Mouse (Mus musculus) thymus, postnatal 10 days (tissue): ENCODE results near the gene Bhlhe41.

Source experiments
- DNase-seq, 2 experiments: peaks; one replicate each; pipeline ENCODE4 v3.0.0; 2021; ENCODE audit warnings: low spot score in 2 of 2

Gene Bhlhe41

GRCm38 (mm10) chr6:145872010-145872409, 6.7 kb upstream of the Bhlhe41 start:
- DNase-seq: no peak

- no peak for DNase-seq
These were observed 5.6 kb upstream of the Bhlhe41 start for GRCm38 (mm10) chr6:145870991-145871390.

GRCm38 (mm10) chr6:145867111-145867510, 1.8 kb upstream of the Bhlhe41 start:
- no peak for DNase-seq

GRCm38 (mm10) chr6:145865886-145866851, 811 bp upstream of the Bhlhe41 start:
- no peak for DNase-seq

DNA sequence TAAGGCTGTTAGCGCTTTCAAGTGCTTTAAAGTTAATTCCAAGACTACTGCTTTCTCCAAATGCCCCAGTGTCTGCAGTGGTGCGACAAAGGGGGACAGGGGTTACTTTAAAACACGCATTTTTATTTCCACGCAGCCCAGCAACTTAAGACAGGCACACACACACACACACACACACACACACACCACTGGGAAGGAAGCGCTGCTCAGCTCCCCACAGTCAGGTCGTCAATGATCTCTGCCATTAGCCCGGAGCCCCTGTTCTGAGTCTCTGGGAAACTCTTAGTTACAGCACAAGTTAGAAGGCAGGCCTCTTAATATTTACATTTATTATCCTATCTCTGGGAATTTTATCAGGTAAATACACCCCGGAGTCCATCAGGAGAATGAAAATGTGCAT, 1.2 kb downstream of the Bhlhe41 start:
- DNase-seq: no peak

DNA sequence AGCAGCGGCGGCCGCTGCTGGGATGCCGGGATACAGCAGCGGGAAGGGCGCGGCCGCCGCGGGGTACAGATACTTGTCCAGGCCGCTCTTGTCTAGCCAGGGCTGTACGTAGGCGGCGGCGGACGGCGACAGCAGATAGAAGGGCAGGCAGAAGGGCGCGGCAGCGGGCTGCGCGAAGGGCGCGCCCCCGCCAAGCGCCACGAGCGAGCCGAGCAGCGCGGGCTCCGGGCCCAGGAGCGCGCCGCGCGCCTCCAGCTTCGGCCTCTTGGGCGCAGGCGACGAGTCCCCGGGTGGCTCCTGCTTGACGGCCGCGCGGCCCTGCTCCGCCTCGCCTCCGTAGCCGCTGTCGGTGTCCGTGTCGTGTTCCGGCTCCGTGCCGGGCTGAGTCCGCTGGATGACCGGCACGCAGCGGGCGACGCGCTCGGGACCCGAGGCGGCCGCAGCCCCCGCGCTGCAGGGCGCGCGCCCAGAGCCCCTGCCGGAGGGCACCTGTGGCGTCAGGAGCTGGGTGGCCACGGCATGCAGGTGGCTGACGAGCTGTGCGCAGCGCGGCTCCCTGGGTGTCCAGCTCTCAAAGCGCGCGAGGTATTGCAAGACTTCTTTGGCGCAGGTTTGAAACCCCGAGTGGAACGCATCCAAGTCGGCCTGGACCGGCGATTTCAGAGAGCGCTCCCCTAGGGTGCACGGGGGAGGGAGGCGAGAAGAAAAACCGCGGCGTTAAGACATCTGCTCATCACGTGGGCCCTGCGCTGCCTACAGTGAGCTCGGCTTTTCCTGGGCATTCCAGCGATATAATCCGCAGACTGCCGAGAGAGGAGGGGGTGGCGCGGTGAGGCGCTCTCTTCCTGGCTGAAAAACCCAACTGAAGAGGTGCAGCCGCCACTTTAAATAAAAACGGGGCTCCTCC, 2.0 kb downstream of the Bhlhe41 start:
- no peak for DNase-seq

- DNase-seq: no peak
These were observed 2.7 kb downstream of the Bhlhe41 start for GRCm38 (mm10) chr6:145862739-145863064.

GRCm38 (mm10) chr6:145862321-145862720, 3.0 kb downstream of the Bhlhe41 start:
- no peak for DNase-seq

DNA sequence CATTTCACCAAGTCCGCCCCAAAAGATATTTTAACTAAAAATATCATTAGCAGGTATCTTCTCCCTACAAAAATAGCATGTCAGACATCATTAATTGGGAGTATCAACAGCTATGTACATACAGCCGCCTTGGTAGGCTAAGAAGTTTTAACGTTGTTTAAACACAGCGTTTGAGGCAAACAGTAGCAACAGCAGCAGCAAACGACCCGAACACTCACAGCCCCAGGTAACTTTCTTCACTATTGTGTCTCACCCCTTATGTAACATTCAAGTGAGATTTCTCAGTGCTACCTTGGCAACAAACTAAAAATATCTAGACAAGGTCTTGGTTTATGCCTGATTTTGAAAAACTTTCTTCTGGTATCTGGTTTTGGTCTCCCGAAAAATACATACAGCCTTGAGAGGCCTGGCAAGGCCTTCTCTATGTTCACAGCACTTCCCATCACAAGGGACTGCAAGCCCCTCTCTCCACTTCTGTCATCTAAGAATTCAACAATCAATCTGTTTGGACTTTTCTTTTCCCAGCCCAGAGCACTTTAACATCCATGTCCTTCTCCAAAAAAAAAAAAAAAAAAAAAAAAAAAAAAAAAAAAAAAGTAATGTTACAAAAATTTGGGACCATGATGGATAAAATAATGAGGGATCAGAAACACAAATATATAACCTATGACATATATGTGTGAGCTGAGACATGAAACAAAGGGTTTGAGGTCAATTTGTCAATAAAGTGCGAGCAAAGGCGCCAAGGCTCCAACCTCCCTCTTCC, 3.7 kb downstream of the Bhlhe41 start:
- no peak for DNase-seq

- DNase-seq: no peak
These were observed 5.0 kb downstream of the Bhlhe41 start for GRCm38 (mm10) chr6:145860350-145860749.

DNA sequence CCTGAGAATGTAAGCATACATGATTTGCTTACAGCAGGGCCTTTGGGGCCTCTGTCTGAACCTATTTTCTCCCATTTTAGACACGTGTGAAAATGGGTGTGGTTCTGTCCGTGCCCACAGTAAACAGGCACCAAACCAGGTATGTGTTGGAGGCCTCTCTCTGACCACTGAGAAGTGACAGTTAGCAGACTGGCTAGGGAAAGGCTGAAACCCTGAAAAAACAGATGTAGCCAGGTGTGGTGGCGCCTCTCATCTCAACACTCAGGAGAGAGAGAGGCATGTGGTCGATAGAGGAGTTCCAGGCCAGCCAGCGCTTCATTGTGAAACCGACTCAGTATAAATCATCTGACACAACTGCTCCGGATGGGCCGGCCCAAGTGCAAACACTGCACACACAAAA, 6.9 kb downstream of the Bhlhe41 start:
- DNase-seq: no peak

DNA sequence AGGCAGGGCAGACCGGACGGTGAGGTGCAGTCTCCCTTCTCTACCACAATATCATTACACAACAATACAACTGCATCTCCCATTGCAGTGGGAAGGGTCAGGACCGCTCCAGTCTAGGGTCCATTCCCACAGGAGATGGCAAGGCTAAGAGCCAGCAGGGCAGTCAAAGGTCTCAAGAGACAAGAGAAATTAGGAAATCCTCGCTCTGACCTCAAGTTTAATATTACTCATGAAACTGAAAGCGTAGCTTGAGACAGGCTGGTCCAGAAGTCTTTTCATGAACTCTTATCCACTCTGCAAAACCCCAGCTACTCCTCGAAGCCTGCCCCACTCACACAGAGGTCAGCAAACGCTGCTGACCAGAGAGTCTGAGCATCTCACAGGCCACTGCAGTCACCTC, 7.9 kb downstream of the Bhlhe41 start:
- DNase-seq: no peak

GRCm38 (mm10) chr6:145855720-145856551, 9.4 kb downstream of the Bhlhe41 start:
- DNase-seq: peak; percentile 90 to 94

DNA sequence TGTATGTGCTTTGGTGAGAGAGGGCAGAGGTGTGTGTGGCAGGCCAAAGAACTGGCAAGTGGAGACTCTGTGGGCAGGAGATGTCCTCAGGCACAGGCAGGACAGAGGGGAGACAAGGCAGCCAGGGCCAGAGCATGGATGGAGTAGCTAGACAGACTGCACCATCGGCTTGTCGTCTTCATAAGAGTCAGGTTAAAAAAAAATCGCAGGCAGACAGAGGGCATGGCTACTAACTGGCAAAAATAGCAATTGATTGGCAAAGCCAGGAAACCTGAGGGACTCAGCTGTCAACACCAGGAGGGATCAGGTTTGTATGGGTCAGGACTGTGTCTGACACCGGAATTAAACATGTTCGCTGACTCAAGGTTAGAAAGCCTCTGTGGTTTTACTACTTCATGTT, 10.6 kb downstream of the Bhlhe41 start:
- no peak for DNase-seq

GRCm38 (mm10) chr6:145853356-145854079, 11.8 kb downstream of the Bhlhe41 start:
- DNase-seq: no peak

DNA sequence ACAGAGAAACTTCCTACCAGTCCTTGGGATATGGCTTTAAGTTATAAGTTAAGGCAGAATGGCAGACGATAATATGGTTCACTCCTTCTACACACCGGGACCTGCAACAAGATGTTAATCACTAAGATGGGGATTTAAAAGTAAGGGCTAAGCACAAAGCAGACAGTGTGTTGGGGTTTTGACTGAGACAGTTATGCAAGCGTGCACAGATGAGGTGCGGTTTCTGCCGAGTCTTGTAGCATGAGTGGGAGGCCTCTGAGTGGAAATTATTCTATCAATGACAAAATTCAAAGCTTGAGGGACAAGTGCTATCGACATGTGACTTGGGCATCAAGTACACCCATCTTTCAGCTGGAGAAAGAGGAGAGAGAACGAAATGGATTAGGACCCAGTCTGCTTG, 12.7 kb downstream of the Bhlhe41 start:
- no peak for DNase-seq

DNA sequence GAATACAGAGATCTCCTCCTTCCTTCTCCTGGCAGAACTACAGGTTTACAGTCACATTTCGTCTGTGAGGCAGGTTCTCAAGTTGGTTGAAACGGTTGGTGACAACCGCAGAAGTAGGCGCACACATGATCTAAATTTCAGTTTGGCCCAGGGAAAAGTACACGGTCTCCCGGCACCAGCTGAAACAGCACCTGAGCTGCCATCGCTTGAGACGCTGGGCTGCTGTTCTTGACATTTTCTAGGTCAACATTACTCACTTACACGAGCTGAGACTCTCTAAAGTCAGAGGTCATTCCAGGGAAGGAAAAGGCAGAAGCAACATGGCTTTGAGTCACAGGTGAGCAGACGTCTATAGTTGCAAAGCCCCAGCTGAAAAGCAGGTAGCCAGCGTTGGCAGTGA, 13.4 kb downstream of the Bhlhe41 start:
- DNase-seq: no peak

- DNase-seq: no peak
These were observed 14.6 kb downstream of the Bhlhe41 start for GRCm38 (mm10) chr6:145850789-145851188.

- DNase-seq: no peak
These were observed 17.7 kb downstream of the Bhlhe41 start for GRCm38 (mm10) chr6:145847661-145848060.

DNA sequence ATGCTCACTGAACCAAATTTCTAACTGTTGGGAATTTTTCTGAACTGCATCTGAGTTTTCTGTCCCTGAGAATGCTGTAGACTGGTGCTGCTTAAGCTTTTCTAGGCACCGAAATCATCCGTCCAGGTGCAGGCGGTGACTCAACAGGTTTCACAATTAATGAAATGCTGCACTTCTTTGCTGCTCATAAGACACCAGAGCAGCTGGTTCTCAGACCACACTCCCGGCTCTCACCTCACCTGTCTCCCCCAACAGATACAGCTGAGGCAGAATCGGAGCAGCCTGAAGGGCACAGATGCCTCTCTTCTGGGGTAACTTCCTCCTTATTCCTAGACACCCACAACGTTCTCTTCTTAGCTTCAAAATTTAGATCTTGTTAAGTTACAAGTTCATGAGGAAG, 18.4 kb downstream of the Bhlhe41 start:
- DNase-seq: no peak
